22 mouse cellular contexts compared by ENCODE assay signal in the genomic region with DNA sequence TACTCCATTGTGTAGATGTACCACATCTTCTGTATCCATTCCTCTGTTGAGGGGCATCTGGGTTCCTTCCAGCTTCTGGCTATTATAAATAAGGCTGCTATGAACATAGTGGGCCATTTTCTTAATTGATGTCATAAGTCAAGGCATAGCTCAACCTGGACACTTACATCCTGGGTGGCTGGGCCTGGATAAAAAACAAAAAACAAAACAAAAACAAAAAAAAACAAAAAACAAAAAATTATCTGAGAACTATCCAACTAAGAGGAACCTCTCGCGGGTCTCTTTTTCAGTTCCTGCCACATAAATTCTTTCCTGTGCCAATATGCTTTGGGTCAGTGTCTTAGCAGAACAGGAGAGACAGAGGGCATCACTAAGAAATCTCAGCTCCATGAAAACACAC. TPM values are rescaled to one million over a fixed set of nuclear protein-coding genes. Genes with fewer than 3 reads are reported as not detected.
DNase-seq lines count a peak whose midpoint lies in the region; ATAC-seq and TF ChIP-seq lines count a peak whose summit lies in the region.
"Not testable (repeated sequence)": the region's sequence is repeated elsewhere in the genome, so short reads cannot be mapped to it uniquely, and the experiment has no call there.
"Had no signal": no experiment of that assay in that cellular context is flagged by ENCODE, and none has a peak within 500 bp of the region (broad histone marks: within the 10 kb centered on the region; RNA-seq: fewer than 3 reads in every experiment).

No protein-coding gene starts in this region.

- H3K9ac ChIP-seq in embryonic facial prominence, embryonic 15.5 days; forebrain, embryonic 12.5 days; heart, embryonic 12.5 days; hindbrain, embryonic 11.5 days (ENCODE audit: low read depth, low read length); limb, embryonic 11.5 days (ENCODE audit: low read length); midbrain, postnatal 0 days (replicated peaks; ENCODE audit: low read length, poor library complexity, severe bottlenecking); stomach, embryonic 16.5 days (ENCODE audit: low read length): not testable (repeated sequence)

- not testable (repeated sequence) for H3K4me1 ChIP-seq in embryonic facial prominence, embryonic 15.5 days; forebrain, embryonic 12.5 days; heart, embryonic 12.5 days (replicated peaks); hindbrain, embryonic 11.5 days (replicated peaks; ENCODE audit: control insufficient read depth, insufficient read depth, low read length); limb, embryonic 11.5 days (ENCODE audit: control insufficient read depth, insufficient read depth, low read length); midbrain, postnatal 0 days (ENCODE audit: insufficient read depth, low read length); stomach, embryonic 16.5 days (ENCODE audit: control insufficient read depth, insufficient read depth, low read length)

- peaks cover 13% of the 10 kb centered on the region; the same call in 1 of the 2 replicates for H3K9me3 ChIP-seq in embryonic facial prominence, embryonic 15.5 days (replicated peaks)
- H3K9me3 ChIP-seq in forebrain, embryonic 12.5 days = peaks cover 22% of the 10 kb centered on the region
- H3K9me3 ChIP-seq in heart, embryonic 12.5 days (replicated peaks) = peaks cover 15% of the 10 kb centered on the region
- peaks cover 12% of the 10 kb centered on the region for H3K9me3 ChIP-seq in hindbrain, embryonic 11.5 days (ENCODE audit: control insufficient read depth, low read length)
- not testable (repeated sequence) for H3K9me3 ChIP-seq in limb, embryonic 11.5 days (ENCODE audit: control insufficient read depth, low read length)
- peaks cover 19% of the 10 kb centered on the region for H3K9me3 ChIP-seq in midbrain, postnatal 0 days (ENCODE audit: low read length)
- peaks cover 14% of the 10 kb centered on the region; the same call in 1 of the 2 replicates for H3K9me3 ChIP-seq in stomach, embryonic 16.5 days (replicated peaks; ENCODE audit: control insufficient read depth, low read length)

- not testable (repeated sequence) for H3K4me3 ChIP-seq in embryonic facial prominence, embryonic 15.5 days (replicated peaks); forebrain, embryonic 12.5 days (replicated peaks); heart, embryonic 12.5 days; hindbrain, embryonic 11.5 days (ENCODE audit: low read depth, low read length); limb, embryonic 11.5 days (ENCODE audit: low read depth, low read length); midbrain, postnatal 0 days (ENCODE audit: low read depth, low read length); stomach, embryonic 16.5 days (replicated peaks; ENCODE audit: low read length)

- not testable (repeated sequence) for H3K36me3 ChIP-seq in embryonic facial prominence, embryonic 15.5 days; forebrain, embryonic 12.5 days (replicated peaks); heart, embryonic 12.5 days; hindbrain, embryonic 11.5 days (ENCODE audit: control insufficient read depth, insufficient read depth, low read length); limb, embryonic 11.5 days (ENCODE audit: control insufficient read depth, insufficient read depth, low read length); midbrain, postnatal 0 days (ENCODE audit: insufficient read depth, low read length); stomach, embryonic 16.5 days (ENCODE audit: control insufficient read depth, insufficient read depth, low read length)

- TF ChIP-seq CTCF in midbrain, postnatal 0 days (IDR thresholded peaks at IDR 0.05) = not testable (repeated sequence)

- WGBS in embryonic facial prominence, embryonic 15.5 days = 67% methylated on average over 2 of the region's 2 CpGs
- WGBS in forebrain, embryonic 12.5 days = 79% methylated on average over 2 of the region's 2 CpGs
- WGBS in heart, embryonic 12.5 days = 72% methylated on average over 2 of the region's 2 CpGs
- WGBS in hindbrain, embryonic 11.5 days = 78% methylated on average over 2 of the region's 2 CpGs
- 73% methylated on average over 2 of the region's 2 CpGs for WGBS in limb, embryonic 11.5 days
- 82% methylated on average over 2 of the region's 2 CpGs for WGBS in midbrain, postnatal 0 days
- 82% methylated on average over 2 of the region's 2 CpGs for WGBS in stomach, embryonic 16.5 days

- not testable (repeated sequence) for H3K27ac ChIP-seq in embryonic facial prominence, embryonic 15.5 days (replicated peaks); forebrain, embryonic 12.5 days; heart, embryonic 12.5 days (ENCODE audit: poor library complexity, severe bottlenecking); hindbrain, embryonic 11.5 days (ENCODE audit: low read depth, low read length); limb, embryonic 11.5 days (replicated peaks; ENCODE audit: low read depth, low read length); midbrain, postnatal 0 days (ENCODE audit: low read depth, low read length); stomach, embryonic 16.5 days (ENCODE audit: low read length)

- DNase-seq in hindbrain, embryonic 11.5 days (ENCODE audit: low spot score); limb, embryonic 11.5 days (ENCODE audit: low spot score); midbrain, postnatal 0 days (ENCODE audit: low spot score): not testable (repeated sequence)

- peak; percentile 65; the same call in 1 of the 2 replicates for ATAC-seq in embryonic facial prominence, embryonic 15.5 days (ENCODE audit: insufficient number of reproducible peaks, low FRiP score, low TSS enrichment, low read depth)
- peak; percentile 72; the same call in 1 of the 2 replicates for ATAC-seq in forebrain, embryonic 12.5 days (ENCODE audit: low FRiP score)
- ATAC-seq in heart, embryonic 12.5 days (ENCODE audit: insufficient number of reproducible peaks, low FRiP score) = peak; percentile 64; the same call in 1 of the 2 replicates
- peak; percentile 65 for ATAC-seq in hindbrain, embryonic 11.5 days (ENCODE audit: low FRiP score)
- peak; percentile 82; the same call in 1 of the 2 replicates for ATAC-seq in limb, embryonic 11.5 days (ENCODE audit: insufficient number of reproducible peaks, low FRiP score, low TSS enrichment, low read depth)
- peak; percentile 74; the same call in 1 of the 2 replicates for ATAC-seq in midbrain, postnatal 0 days (ENCODE audit: low FRiP score)
- 0 out of 2 replicates have a peak, but pooled peaks have one; percentile 66 for ATAC-seq in stomach, embryonic 16.5 days (ENCODE audit: insufficient read depth, low FRiP score)

- H3K4me2 ChIP-seq in embryonic facial prominence, embryonic 15.5 days (replicated peaks); forebrain, embryonic 12.5 days; heart, embryonic 12.5 days; hindbrain, embryonic 11.5 days (replicated peaks; ENCODE audit: low read depth, low read length); limb, embryonic 11.5 days (ENCODE audit: low read depth, severe bottlenecking); midbrain, postnatal 0 days (ENCODE audit: low read depth, low read length, poor library complexity, severe bottlenecking); stomach, embryonic 16.5 days (ENCODE audit: low read depth, low read length): not testable (repeated sequence)

- not testable (repeated sequence) for H3K27me3 ChIP-seq in embryonic facial prominence, embryonic 15.5 days; forebrain, embryonic 12.5 days; heart, embryonic 12.5 days (replicated peaks); hindbrain, embryonic 11.5 days (ENCODE audit: control insufficient read depth, insufficient read depth, low read length); limb, embryonic 11.5 days (ENCODE audit: control insufficient read depth, insufficient read depth, low read length); midbrain, postnatal 0 days (ENCODE audit: insufficient read depth, low read length); stomach, embryonic 16.5 days (ENCODE audit: control insufficient read depth, insufficient read depth, low read length)

RNA-seq across cellular contexts. Expression of gene Gm17019, which starts 18.0 kb away (rescaled TPM):
- not detected in 2 replicates for polyA plus RNA-seq in embryonic facial prominence, embryonic 15.5 days (2015; fragmentation: Nextera tagmentation; extraction: Ambion mirVana)
- not detected in 2 replicates for polyA plus RNA-seq in forebrain, embryonic 12.5 days (2016; fragmentation: Nextera tagmentation; extraction: Ambion mirVana)
- not detected in 2 replicates for polyA plus RNA-seq in heart, embryonic 12.5 days (2016; fragmentation: Nextera tagmentation; extraction: Ambion mirVana)
- polyA plus RNA-seq in hindbrain, embryonic 11.5 days (2014; fragmentation: Nextera tagmentation; extraction: Ambion mirVana) = not detected in 2 replicates
- not detected in 2 replicates for polyA plus RNA-seq in limb, embryonic 11.5 days (2014; fragmentation: Nextera tagmentation; extraction: Ambion mirVana)
- not detected in 2 replicates for total RNA-seq in midbrain, postnatal 0 days (2014; rRNA removed)
- polyA plus RNA-seq in midbrain, postnatal 0 days (2015; fragmentation: Nextera tagmentation; extraction: Ambion mirVana) = not detected in 2 replicates
- polyA plus RNA-seq in stomach, embryonic 16.5 days (2015; fragmentation: Nextera tagmentation; extraction: Ambion mirVana) = not detected in 2 replicates
- total RNA-seq: adrenal gland, adult 2 months; adrenal gland, postnatal 10 days; adrenal gland, postnatal 25 days; adrenal gland, postnatal 4 days; common myeloid progenitor, adult 5-6 weeks; ES-E14; MEL had no signal
- polyA plus RNA-seq: adrenal gland, adult 2 months; brain, embryonic 14.5 days; C2C12; embryonic facial prominence, embryonic 11.5 days; embryonic facial prominence, embryonic 14.5 days; erythroblast, embryonic 14.5 days; forebrain, embryonic 10.5 days; forebrain, embryonic 14.5 days; forebrain, embryonic 16.5 days had no signal
